Mouse (Mus musculus): ENCODE measurements around the gene Catsper1.

The Catsper1 gene

GRCm38 (mm10) chr19:5356080-5356479 is 20.5 kb downstream of the Catsper1 start:
- DNase-seq, result no peak

- DNase-seq, result no peak
Measured at GRCm38 (mm10) chr19:5362186-5362585, 26.6 kb downstream of the Catsper1 start.

- no peak for DNase-seq
Measured at GRCm38 (mm10) chr19:5364124-5364523, 28.6 kb downstream of the Catsper1 start.

- no peak for DNase-seq
Measured at GRCm38 (mm10) chr19:5365751-5366150, 30.2 kb downstream of the Catsper1 start.

- DNase-seq, result peak; percentile 91 to 93
Measured at GRCm38 (mm10) chr19:5366175-5367052, 30.9 kb downstream of the Catsper1 start, which contains the start of gene Eif1ad. Eif1ad (plus strand) TSS chr19:5366741.

- DNase-seq, result no peak
Measured at GRCm38 (mm10) chr19:5367053-5367359, 31.5 kb downstream of the Catsper1 start, which contains the start of gene Banf1. Banf1 (minus strand) TSS chr19:5367168.

- no peak for DNase-seq
Measured at GRCm38 (mm10) chr19:5367455-5367854, 31.9 kb downstream of the Catsper1 start.

GRCm38 (mm10) chr19:5370932-5371331 is 35.4 kb downstream of the Catsper1 start:
- DNase-seq, result no peak

GRCm38 (mm10) chr19:5372724-5373123 is 37.2 kb downstream of the Catsper1 start:
- DNase-seq, result no peak

GRCm38 (mm10) chr19:5374177-5374576 is 38.6 kb downstream of the Catsper1 start:
- no peak for DNase-seq

GRCm38 (mm10) chr19:5374748-5375147 is 39.2 kb downstream of the Catsper1 start:
- DNase-seq, result no peak

- no peak for DNase-seq
Measured at GRCm38 (mm10) chr19:5377446-5377845, 41.9 kb downstream of the Catsper1 start.

- no peak for DNase-seq
Measured at GRCm38 (mm10) chr19:5383326-5383725, 47.8 kb downstream of the Catsper1 start.

GRCm38 (mm10) chr19:5384715-5385114 is 49.2 kb downstream of the Catsper1 start:
- no peak for DNase-seq

GRCm38 (mm10) chr19:5388011-5388441 is 52.5 kb downstream of the Catsper1 start:
- DNase-seq, result peak in 1 of 2 experiments; percentile 25

GRCm38 (mm10) chr19:5388588-5389242 is 53.2 kb downstream of the Catsper1 start, which contains the start of gene Sart1:
Sart1 (minus strand) TSS chr19:5388703.
- peak; percentile 96 to 97 for DNase-seq

GRCm38 (mm10) chr19:5389647-5390046 is 54.1 kb downstream of the Catsper1 start:
- DNase-seq, result no peak

- DNase-seq, result no peak
Measured at GRCm38 (mm10) chr19:5390416-5390815, 54.9 kb downstream of the Catsper1 start.

GRCm38 (mm10) chr19:5392892-5393291 is 57.4 kb downstream of the Catsper1 start:
- peak; percentile 64 to 73 for DNase-seq

Data from cerebellum, adult 18-20 months (tissue).